Mouse (Mus musculus) intestine, postnatal 0 days (tissue): ENCODE measurements at regions not wholly inside any gene's neighbourhood (a gene's known extent, or its start where the extent isn't known, plus 50 kb on each side); places are given as distances from the start of the nearest gene placed in this dataset.

Experiments
- ATAC-seq: fragments of 200-750 bp; cut with Nextera tagmentation; 2 replicates; pipeline ENCODE4 v1.8.0; 2017; ENCODE audit warnings: mild to moderate bottlenecking, moderate TSS enrichment, moderate library complexity
- H3K27ac ChIP-seq: fragments of 300-500 bp; sonication (generic); 2 replicates; pipeline ENCODE4 v1.5.1; 2014; ENCODE audit warnings: mild to moderate bottlenecking, low read depth, low read length, moderate library complexity
- H3K27me3 ChIP-seq: fragments of 300-500 bp; sonication (generic); replicated peaks from 2 replicates; pipeline ENCODE4 v1.6.1; 2014; ENCODE audit warnings: low read length, mixed read lengths; ENCODE audit not compliant: control insufficient read depth, insufficient read depth
- H3K36me3 ChIP-seq: fragments of 300-500 bp; sonication (generic); 2 replicates; pipeline ENCODE4 v1.6.1; 2014; ENCODE audit warnings: mild to moderate bottlenecking, moderate library complexity; ENCODE audit not compliant: control insufficient read depth, insufficient read depth
- H3K4me1 ChIP-seq: fragments of 300-500 bp; sonication (generic); replicated peaks from 2 replicates; pipeline ENCODE4 v1.6.1; 2014; ENCODE audit warnings: antibody characterized with exemption, low read length, mixed read lengths; ENCODE audit not compliant: control insufficient read depth, insufficient read depth
- H3K4me2 ChIP-seq: fragments of 300-500 bp; sonication (generic); replicated peaks from 2 replicates; pipeline ENCODE4 v1.6.1; 2014; ENCODE audit warnings: low read depth, mild to moderate bottlenecking, moderate library complexity
- H3K4me3 ChIP-seq: fragments of 300-500 bp; sonication (generic); 2 replicates; pipeline ENCODE4 v1.5.1; 2014; ENCODE audit warnings: low read depth, low read length
- H3K9ac ChIP-seq: fragments of 300-500 bp; sonication (generic); 2 replicates; pipeline ENCODE4 v1.6.1; 2014; ENCODE audit warnings: mild to moderate bottlenecking, low read depth, low read length
- H3K9me3 ChIP-seq: fragments of 300-500 bp; sonication (generic); 2 replicates; pipeline ENCODE4 v1.6.1; 2016; ENCODE audit warnings: mixed run types; ENCODE audit not compliant: control insufficient read depth
- CTCF ChIP-seq: sonication (generic); IDR thresholded peaks from 2 replicates; pipeline ENCODE4 v1.5.1; 2016; ENCODE audit warnings: low read depth, mild to moderate bottlenecking, control low read depth, antibody characterized with exemption, moderate library complexity
- WGBS: fragments of 180-500 bp; shearing (Covaris S2); extraction: QIAGEN DNeasy Blood & Tissue Kit; methylation state at CpG from one replicate; pipeline ENCODE4 v1.1.7; 2014; 5-methylcytosine and 5-hydroxymethylcytosine counted together

- no peak overlapping the region for H3K4me3 ChIP-seq
- no peaks in the 10 kb centered on the region for H3K4me1 ChIP-seq
- no peak overlapping the region for H3K9ac ChIP-seq
- H3K27me3 ChIP-seq, result no peaks in the 10 kb centered on the region
- no peak for TF ChIP-seq CTCF
- 86% methylated on average over 2 of the region's 2 CpGs for WGBS
- no peak for ATAC-seq
- H3K27ac ChIP-seq, result no peak overlapping the region
- no peaks in the 10 kb centered on the region for H3K9me3 ChIP-seq
- H3K4me2 ChIP-seq, result no peak overlapping the region
- no peaks in the 10 kb centered on the region for H3K36me3 ChIP-seq
Measured at GRCm38 (mm10) chr3:40036177-40036576, 494.9 kb upstream of the Intu start.

- Histone ChIP-seq H3K4me1 (no peaks in the 10 kb centered on the region), H3K9me3 (no peaks in the 10 kb centered on the region), H3K4me3 (no peak overlapping the region), H3K9ac (no peak overlapping the region), H3K4me2 (no peak overlapping the region), H3K27me3 (no peaks in the 10 kb centered on the region), H3K36me3 (no peaks in the 10 kb centered on the region), H3K27ac (no peak overlapping the region)
- TF ChIP-seq CTCF, result no peak
- no peak for ATAC-seq
- WGBS, result 54% methylated on average over 4 of the region's 4 CpGs
Measured at GRCm38 (mm10) chr3:40049721-40050120, 481.4 kb upstream of the Intu start.

- Histone ChIP-seq H3K4me3 (no peak overlapping the region), H3K4me2 (no peak overlapping the region), H3K27ac (no peak overlapping the region), H3K27me3 (no peaks in the 10 kb centered on the region), H3K36me3 (no peaks in the 10 kb centered on the region), H3K9me3 (no peaks in the 10 kb centered on the region), H3K9ac (no peak overlapping the region), H3K4me1 (no peaks in the 10 kb centered on the region)
- no peak for ATAC-seq
- 52% methylated on average over 5 of the region's 5 CpGs for WGBS
- TF ChIP-seq CTCF, result no peak
Measured at GRCm38 (mm10) chr3:40058281-40058680, 472.8 kb upstream of the Intu start.

- H3K4me2 ChIP-seq, result peak overlapping the region; percentile 18; the same call in 1 of the 2 replicates
- no peak for ATAC-seq
Measured at GRCm38 (mm10) chr3:40058719-40059420, 472.2 kb upstream of the Intu start.

GRCm38 (mm10) chr3:40070137-40070667, 460.9 kb upstream of the Intu start:
- no peak for ATAC-seq
- no peaks in the 10 kb centered on the region for H3K9me3 ChIP-seq
- WGBS, result 73% methylated on average over 8 of the region's 8 CpGs
- H3K4me2 ChIP-seq, result no peak overlapping the region
- no peaks in the 10 kb centered on the region for H3K36me3 ChIP-seq
- H3K27me3 ChIP-seq, result no peaks in the 10 kb centered on the region
- H3K4me1 ChIP-seq, result no peaks in the 10 kb centered on the region
- TF ChIP-seq CTCF, result no peak
- H3K9ac ChIP-seq, result no peak overlapping the region
- no peak overlapping the region for H3K4me3 ChIP-seq
- H3K27ac ChIP-seq, result no peak overlapping the region

More at GRCm38 (mm10) chr3:40058719-40059420, 472.2 kb upstream of the Intu start:
- 66% methylated on average over 16 of the region's 16 CpGs for WGBS
- no peaks in the 10 kb centered on the region for H3K4me1 ChIP-seq
- no peaks in the 10 kb centered on the region for H3K36me3 ChIP-seq
- no peaks in the 10 kb centered on the region for H3K27me3 ChIP-seq
- no peak overlapping the region for H3K4me3 ChIP-seq
- no peaks in the 10 kb centered on the region for H3K9me3 ChIP-seq
- H3K27ac ChIP-seq, result no peak overlapping the region
- no peak overlapping the region for H3K9ac ChIP-seq
- no peak for TF ChIP-seq CTCF

- Histone ChIP-seq H3K36me3 (no peaks in the 10 kb centered on the region), H3K4me2 (no peak overlapping the region), H3K4me3 (no peak overlapping the region), H3K27me3 (no peaks in the 10 kb centered on the region), H3K9me3 (no peaks in the 10 kb centered on the region), H3K9ac (no peak overlapping the region), H3K27ac (no peak overlapping the region), H3K4me1 (no peaks in the 10 kb centered on the region)
- WGBS, result 89% methylated on average over 4 of the region's 4 CpGs
- no peak for TF ChIP-seq CTCF
- no peak for ATAC-seq
Measured at GRCm38 (mm10) chr3:40076824-40077223, 454.3 kb upstream of the Intu start.
